Mouse (Mus musculus) naive thymus-derived CD4-positive, alpha-beta T cell, adult 5 months (primary cell): ENCODE data around the gene Inafm2. TPM values are rescaled to one million over a fixed set of nuclear protein-coding genes. Genes with fewer than 3 reads are reported as not detected.

Experiments
- polyA plus RNA-seq: library from polyadenylated mRNA; unstranded; fragments of 100-300 nt; shearing (Covaris generic); gene quantifications from one replicate; pipeline ENCODE4 v1.2.1, GENCODE M21; 2017

The Inafm2 gene
- 8.7 TPM for polyA plus RNA-seq

DNA sequence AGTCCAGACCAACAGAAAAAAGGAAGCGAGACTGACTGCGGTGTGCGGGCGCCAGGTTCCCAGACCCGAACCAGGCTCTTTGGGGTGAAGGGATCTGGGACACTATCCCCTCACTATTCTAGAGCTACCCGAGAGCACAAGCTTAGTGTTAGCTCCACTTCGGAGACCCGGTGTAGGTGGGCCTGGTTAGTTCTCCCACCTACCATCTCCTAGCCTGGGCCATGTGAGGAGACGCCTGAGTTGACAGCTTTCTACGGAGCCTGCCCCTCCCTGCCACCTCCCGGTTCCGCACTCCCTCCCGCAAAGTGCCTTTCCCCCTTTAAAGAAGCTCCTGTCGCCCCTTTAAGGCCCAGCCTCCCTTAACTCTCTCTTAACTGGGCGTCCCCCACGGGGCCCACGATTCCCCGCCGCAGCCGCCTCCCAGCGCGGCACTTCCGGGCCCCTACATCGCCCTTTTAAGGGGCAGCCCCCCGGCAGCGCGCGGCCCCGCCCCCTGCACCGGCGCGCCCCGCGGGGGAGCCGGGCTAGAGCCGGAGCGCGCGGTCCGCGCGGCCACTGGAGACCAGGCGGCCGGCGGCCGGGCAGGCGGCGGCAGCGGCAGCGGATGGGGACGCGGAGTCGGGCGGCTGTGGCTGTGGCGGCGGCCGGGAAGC, at the start of gene Inafm2:
Inafm2 (plus strand) TSS at position 527 of the 653 bp plus-strand sequence.

DNA sequence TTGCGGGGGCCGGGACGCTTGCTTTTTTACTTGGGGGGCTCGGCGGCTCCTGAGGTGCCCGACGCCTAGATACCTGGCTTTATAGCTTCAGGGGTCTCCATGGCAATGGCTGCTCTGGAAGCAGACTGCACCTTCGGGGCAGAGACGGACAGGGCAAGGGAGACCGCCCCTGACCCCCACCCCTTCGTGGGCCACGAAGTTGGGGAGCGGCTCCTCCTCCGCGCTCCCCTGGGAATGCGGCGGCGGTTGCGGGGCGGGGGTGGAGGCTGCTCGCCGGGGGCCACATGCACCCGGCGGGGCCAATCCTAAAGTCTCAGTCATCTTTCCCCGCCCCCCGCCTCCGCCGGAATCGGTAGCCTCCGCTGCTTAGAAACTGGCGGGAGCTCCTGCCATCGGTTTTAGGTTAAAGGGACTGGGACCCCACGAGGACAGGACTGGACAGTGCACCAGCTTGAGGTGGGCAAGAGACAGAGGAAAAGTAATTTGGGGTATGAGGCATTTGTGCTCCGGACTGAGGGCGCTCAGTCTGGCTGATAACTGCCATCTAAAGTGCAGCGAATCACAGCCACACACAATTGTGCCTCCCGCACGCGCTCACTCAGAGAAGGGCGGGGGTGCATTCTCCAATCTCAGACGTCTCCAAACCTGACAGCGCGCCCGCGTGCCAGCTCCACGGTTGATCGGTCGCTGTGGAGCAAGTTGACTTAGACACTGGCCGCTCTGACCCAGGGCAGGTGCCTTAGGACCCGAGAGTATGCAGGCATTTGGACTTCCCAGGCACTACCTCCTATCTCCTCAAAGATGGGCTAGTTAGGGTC, 41.4 kb upstream of the Inafm2 start, which contains the start of gene Ankrd63:
Ankrd63 (minus strand) TSS at position 51 of the 818 bp plus-strand sequence.

DNA sequence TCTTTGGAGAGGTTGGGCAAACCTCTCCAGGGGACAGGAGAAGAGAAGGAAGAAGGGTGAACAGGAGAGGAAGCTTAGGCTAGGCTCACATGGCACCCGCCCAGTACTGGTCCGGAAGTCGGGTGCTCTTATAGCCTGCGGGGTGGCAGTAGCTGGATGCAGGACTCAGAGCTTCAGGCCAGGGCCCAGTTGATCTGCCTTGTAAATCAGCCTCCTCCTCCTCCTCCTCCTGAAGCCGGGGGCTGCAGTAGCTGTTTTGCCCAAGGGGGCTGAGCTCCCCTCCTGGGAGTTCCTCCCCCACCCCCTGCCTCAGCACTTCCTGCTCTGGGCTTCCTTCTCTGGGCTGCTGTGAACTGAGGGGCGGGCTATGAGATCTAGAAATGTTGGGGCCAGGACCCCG, 17.2 kb upstream of the Inafm2 start, which contains the start of gene Plcb2:
Plcb2 (minus strand) TSS at position 102 of the 400 bp plus-strand sequence.

DNA sequence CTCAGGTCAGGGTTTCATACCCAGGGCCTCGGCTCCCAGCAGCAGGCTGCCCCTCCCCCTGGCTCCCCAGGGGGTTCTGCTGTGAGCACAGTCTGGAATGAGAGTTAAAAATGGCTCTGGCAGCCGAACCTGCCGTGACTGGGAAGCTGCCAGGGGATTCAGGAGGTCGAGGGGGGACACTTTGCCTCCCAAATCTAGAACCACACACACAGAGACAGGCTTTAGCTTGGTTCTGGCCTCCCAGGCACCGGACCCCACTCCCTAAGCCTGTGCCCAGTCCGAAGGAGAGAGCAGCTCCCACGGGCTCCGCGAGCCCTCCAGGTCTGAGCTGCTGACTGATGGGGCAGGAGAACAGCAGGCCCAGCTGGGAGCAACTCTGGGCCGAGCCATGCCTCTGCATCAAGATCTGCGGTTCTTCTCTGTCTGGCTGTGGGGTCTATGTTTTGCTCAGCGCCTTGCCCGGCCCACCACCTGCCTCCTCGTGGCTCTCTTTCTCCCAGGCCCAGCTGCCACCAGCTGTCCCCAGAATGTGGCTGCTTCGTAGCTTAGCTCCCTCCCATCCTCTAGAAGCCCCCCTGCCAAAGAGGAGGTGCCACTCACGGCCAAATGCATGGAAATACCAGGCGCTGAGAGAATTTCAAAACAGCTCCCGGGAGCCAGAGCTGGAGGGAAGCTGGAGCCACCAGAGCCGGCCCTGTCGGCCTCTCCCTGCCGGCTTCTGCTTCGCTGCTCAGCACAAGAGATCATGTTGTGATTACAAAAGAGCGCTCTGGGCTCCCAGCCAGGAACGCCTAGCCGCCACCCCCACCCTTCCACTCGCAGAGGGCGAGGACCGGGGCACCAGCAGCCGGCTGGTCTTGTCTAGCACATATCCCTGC, 16.6 kb downstream of the Inafm2 start, which contains the start of gene Ccdc9b:
Ccdc9b (minus strand) TSS at position 756 of the 878 bp plus-strand sequence.

DNA sequence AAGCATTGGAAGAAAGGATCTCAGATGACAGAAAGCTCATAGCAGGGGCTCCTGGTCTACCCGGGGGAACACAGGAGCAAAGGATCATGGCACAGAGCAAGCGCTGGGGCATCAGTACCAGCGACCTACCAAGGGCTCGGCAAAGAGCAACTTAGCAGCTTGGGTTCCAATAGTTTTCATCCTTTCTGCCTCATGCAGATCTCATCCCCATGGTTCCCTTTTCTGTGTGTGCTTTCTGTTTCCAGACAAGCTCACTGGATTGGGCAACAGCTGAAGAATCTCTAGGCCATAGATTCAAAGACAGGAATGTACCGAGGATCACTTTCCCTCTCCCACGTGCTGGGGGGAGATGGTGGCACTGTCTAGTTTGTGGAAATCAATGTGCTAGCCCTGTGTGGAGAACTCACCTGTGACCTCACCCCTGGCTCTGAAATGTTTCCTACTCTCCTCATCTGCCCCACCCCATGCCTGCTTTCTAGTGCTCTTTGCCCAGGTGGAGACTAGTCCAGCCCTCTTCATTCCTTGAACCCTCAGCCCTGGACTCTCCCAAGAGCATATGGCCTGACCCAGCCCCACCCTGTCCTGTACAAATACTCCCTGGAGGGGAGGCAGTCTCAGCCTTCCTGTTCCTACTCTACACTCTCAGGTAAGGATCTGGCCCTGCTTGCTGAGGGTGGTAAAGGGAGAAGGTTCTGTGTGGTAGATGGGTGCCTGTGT, 26.8 kb downstream of the Inafm2 start, which contains the start of gene Phgr1:
Phgr1 (plus strand) TSS at position 612 of the 717 bp plus-strand sequence.

DNA sequence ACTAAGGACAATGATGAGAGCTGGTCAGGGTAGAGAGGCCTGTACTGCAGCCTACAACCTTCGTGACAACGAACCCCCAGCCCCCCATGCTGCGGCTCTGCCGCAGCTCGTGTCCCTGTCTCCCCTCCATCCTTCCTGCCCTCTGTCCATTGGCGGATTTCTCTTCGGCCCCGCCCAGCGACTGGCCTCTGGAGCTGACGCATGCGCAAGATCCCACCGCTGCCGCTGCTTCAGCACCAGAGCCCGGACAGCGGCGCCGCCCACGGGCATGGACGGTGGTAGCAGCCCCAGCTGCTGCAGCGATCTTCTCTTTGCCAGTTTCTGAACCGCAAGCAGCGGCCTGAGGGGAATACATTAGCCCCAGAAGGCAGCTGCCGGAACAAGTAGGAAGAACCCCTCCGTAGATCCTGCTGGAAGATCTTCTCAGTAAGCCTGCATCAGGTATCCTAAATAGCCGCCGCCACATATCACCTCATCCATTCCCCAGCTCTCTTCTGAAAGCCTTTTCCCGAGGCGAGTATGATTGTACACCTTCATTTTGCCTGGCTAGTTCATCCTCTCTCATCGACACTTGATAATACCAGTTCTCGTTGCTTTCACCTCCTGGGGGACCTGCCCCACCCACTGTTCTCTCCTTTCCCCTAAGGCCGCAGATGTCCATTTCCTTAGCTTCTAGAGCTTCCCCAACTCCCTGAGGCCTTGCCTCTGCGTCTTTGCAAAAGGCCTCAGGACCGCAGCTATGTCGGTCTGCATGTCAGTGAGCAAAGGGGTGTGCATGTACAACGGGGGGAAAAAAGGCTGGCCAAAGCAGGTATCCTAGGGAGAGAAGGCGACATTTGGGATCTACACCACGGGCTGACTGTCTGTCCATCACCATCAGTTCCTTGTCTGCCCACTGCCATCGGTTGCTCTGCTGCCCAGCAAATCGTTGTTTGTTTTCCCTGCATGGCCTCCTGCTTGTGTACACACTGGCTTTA, 34.2 kb downstream of the Inafm2 start, which contains the start of gene Disp2:
Disp2 (plus strand) TSS at position 216 of the 977 bp plus-strand sequence.

Other genes starting within 250 kb of the Inafm2 start
- gene Bmf, start 196.1 kb upstream of the Inafm2 start, polyA plus RNA-seq = 2.0 TPM
- gene Bub1b, start 147.5 kb upstream of the Inafm2 start, polyA plus RNA-seq = 0.77 TPM
- gene Pak6, start 82.5 kb upstream of the Inafm2 start, polyA plus RNA-seq = not detected
- gene Ankrd63, start 41.8 kb upstream of the Inafm2 start, polyA plus RNA-seq = not detected
- 54.0 TPM for gene Plcb2, start 17.3 kb upstream of the Inafm2 start, polyA plus RNA-seq
- gene Ccdc9b, start 16.9 kb downstream of the Inafm2 start, polyA plus RNA-seq = not detected
- not detected for gene Phgr1, start 27.0 kb downstream of the Inafm2 start, polyA plus RNA-seq
- not detected for gene Disp2, start 34.0 kb downstream of the Inafm2 start, polyA plus RNA-seq
- gene Knstrn, start 68.2 kb downstream of the Inafm2 start, polyA plus RNA-seq = 5.8 TPM
- 94.3 TPM for gene Ivd, start 116.2 kb downstream of the Inafm2 start, polyA plus RNA-seq
- gene Bahd1, start 154.6 kb downstream of the Inafm2 start, polyA plus RNA-seq = 21.3 TPM
- gene Chst14, start 180.7 kb downstream of the Inafm2 start, polyA plus RNA-seq = 1.4 TPM